Mouse (Mus musculus) stomach, postnatal 0 days (tissue): ENCODE measurements around the gene Pogk. TPM values are rescaled to one million over a fixed set of nuclear protein-coding genes. Genes with fewer than 3 reads are reported as not detected.

Experiments used
- ATAC-seq: fragments of 200-750 bp; cut with Nextera tagmentation; 2 replicates; pipeline ENCODE4 v1.8.0; 2017; ENCODE audit not compliant: low FRiP score, low TSS enrichment
- DNase-seq: peaks from one replicate; pipeline ENCODE4 v3.0.0-alpha.2; 2016; ENCODE audit warnings: low spot score
- H3K27ac ChIP-seq: fragments of 300-500 bp; sonication (generic); replicated peaks from 2 replicates; pipeline ENCODE4 v1.5.1; 2014; ENCODE audit warnings: mild to moderate bottlenecking, control low read depth
- H3K27me3 ChIP-seq: fragments of 300-500 bp; sonication (generic); 2 replicates; pipeline ENCODE4 v1.6.1; 2014; ENCODE audit warnings: low read length; ENCODE audit not compliant: control insufficient read depth, insufficient read depth
- H3K36me3 ChIP-seq: fragments of 300-500 bp; sonication (generic); 2 replicates; pipeline ENCODE4 v1.6.1; 2014; ENCODE audit warnings: low read length, mixed read lengths; ENCODE audit not compliant: control insufficient read depth, insufficient read depth
- H3K4me1 ChIP-seq: fragments of 300-500 bp; sonication (generic); replicated peaks from 2 replicates; pipeline ENCODE4 v1.6.1; 2014; ENCODE audit warnings: antibody characterized with exemption; ENCODE audit not compliant: control insufficient read depth, insufficient read depth
- H3K4me2 ChIP-seq: fragments of 300-500 bp; sonication (generic); replicated peaks from 2 replicates; pipeline ENCODE4 v1.6.1; 2014; ENCODE audit warnings: low read depth, mild to moderate bottlenecking, control low read depth, moderate library complexity
- H3K4me3 ChIP-seq: fragments of 300-500 bp; sonication (generic); 2 replicates; pipeline ENCODE4 v1.5.1; 2014; ENCODE audit warnings: low read depth, low read length, control low read depth
- H3K9ac ChIP-seq: fragments of 300-500 bp; sonication (generic); 2 replicates; pipeline ENCODE4 v1.6.1; 2014; ENCODE audit warnings: mild to moderate bottlenecking, low read length, control low read depth, mixed read lengths
- H3K9me3 ChIP-seq: fragments of 300-500 bp; sonication (generic); 2 replicates; pipeline ENCODE4 v1.6.1; 2016; ENCODE audit warnings: low read length; ENCODE audit not compliant: control insufficient read depth
- CTCF ChIP-seq: IDR thresholded peaks from 2 replicates; pipeline ENCODE4 v1.5.1; 2016; ENCODE audit warnings: antibody characterized with exemption, low read depth, mild to moderate bottlenecking, moderate library complexity
- EP300 ChIP-seq: optimal IDR thresholded peaks from 2 replicates; pipeline ENCODE3; 2016; ENCODE audit warnings: antibody characterized with exemption
- WGBS: fragments of 180-500 bp; shearing (Covaris S2); extraction: QIAGEN DNeasy Blood & Tissue Kit; methylation state at CpG from one replicate; pipeline ENCODE4 v1.1.7; 2014; 5-methylcytosine and 5-hydroxymethylcytosine counted together
- polyA plus RNA-seq: library from polyadenylated mRNA; unstranded; fragments of >200 nt; fragmentation: Nextera tagmentation; extraction: Ambion mirVana; gene quantifications from 2 replicates; pipeline ENCODE4 v1.2.1, GENCODE M21; 2015

Pogk gene
- 4.0 and 4.1 TPM in 2 replicates for polyA plus RNA-seq

DNA sequence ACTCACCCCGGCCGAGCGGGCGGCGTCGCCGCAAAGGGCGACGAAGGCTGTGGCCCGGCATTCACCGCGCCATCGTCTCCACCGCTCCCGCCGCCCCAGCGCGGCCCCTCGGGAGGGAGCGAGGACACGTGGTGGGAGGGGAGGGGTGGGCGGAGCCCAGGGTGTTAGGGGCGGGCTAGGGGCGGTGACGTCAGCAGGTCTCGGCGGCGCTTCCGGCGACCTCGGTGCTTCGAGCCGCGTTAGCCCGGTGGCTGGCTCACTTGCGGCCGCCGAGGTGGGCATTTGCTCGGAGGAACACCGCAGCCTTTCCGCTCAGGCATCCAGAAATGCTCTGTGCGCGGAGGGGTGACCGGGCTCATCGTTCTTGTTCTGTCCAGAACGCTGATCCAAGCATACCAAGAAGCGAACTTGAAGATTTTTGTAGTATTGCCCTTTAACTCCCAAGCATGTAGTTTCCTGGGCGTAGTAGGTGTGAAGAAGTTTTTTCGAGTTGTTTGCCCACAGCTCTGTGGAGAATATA, at the start of gene Pogk:
TSS of gene Pogk (minus strand) at position 163 of the 520 bp plus-strand sequence.
- TF ChIP-seq EP300: no peak
- TF ChIP-seq CTCF: no peak
- Histone ChIP-seq H3K36me3 (peaks cover 5% of the 10 kb centered on the region; the same call in 1 of the 2 replicates), H3K4me2 (peak within 1 kb of the TSS; percentile 91), H3K4me1 (peaks cover 3% of the 10 kb centered on the region; the same call in 1 of the 2 replicates), H3K27ac (peak within 1 kb of the TSS; percentile 87), H3K27me3 (no peaks in the 10 kb centered on the region), H3K4me3 (peak within 1 kb of the TSS; percentile 71), H3K9me3 (no peaks in the 10 kb centered on the region), H3K9ac (peak within 1 kb of the TSS; percentile 81)
- 2% methylated on average over 33 of the region's 49 CpGs for WGBS
- DNase-seq (peak; percentile 90), ATAC-seq (peak; percentile 94)

DNA sequence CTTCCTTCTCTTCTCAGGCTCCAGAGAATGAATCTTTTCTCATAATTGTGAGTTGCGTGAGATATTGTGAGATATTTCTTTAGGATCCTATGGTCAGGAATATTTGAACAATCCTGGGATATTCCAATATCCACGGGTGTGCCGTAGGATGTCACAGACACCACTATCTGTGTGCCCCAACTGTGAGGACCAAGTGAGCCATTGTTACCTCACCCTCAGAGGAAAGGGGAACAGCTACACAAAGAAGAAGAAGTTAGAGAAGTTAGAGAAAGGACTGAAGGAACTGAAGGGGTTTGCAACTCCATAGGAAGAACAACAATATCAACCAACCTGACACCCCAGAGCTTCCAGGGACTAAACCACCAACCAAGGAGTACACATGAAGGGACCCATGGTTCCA, 32.3 kb upstream of the Pogk start:
- H3K4me3 ChIP-seq: no peak overlapping the region
- no peak overlapping the region for H3K4me2 ChIP-seq
- H3K4me1 ChIP-seq: no peaks in the 10 kb centered on the region
- WGBS: 92% methylated on average over 3 of the region's 3 CpGs
- TF ChIP-seq CTCF (no peak), EP300 (no peak)
- no peak overlapping the region for H3K27ac ChIP-seq
- no peaks in the 10 kb centered on the region for H3K27me3 ChIP-seq
- H3K36me3 ChIP-seq: no peaks in the 10 kb centered on the region
- DNase-seq (no peak), ATAC-seq (no peak)
- H3K9ac ChIP-seq: no peak overlapping the region
- no peaks in the 10 kb centered on the region for H3K9me3 ChIP-seq

DNA sequence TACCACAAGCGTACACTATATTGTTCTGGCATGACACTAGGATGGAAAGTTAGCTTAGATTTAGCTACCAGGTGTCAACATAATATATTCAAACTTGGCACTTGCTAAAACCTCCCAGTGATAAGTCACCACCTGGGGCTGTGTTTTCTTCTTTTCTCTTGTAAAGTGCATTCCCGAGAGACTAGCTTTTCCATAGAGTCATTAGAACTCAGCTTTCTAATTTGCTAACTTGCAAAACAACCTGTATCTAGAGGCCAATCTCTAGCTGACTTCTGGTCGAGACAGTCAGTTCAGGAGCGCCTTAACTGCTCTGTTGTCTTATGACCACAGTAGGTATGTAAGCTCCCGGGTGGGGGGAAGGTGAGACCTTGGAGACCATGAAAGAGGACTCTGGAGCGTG, 29.8 kb upstream of the Pogk start:
- H3K4me1 ChIP-seq: no peaks in the 10 kb centered on the region
- no peak for DNase-seq
- H3K36me3 ChIP-seq: no peaks in the 10 kb centered on the region
- no peak overlapping the region for H3K9ac ChIP-seq
- no peaks in the 10 kb centered on the region for H3K27me3 ChIP-seq
- TF ChIP-seq CTCF: no peak
- no peak for TF ChIP-seq EP300
- no peaks in the 10 kb centered on the region for H3K9me3 ChIP-seq
- H3K4me2 ChIP-seq: no peak overlapping the region
- ATAC-seq: no peak
- no peak overlapping the region for H3K27ac ChIP-seq
- WGBS: 54% methylated on average over 6 of the region's 6 CpGs
- no peak overlapping the region for H3K4me3 ChIP-seq

DNA sequence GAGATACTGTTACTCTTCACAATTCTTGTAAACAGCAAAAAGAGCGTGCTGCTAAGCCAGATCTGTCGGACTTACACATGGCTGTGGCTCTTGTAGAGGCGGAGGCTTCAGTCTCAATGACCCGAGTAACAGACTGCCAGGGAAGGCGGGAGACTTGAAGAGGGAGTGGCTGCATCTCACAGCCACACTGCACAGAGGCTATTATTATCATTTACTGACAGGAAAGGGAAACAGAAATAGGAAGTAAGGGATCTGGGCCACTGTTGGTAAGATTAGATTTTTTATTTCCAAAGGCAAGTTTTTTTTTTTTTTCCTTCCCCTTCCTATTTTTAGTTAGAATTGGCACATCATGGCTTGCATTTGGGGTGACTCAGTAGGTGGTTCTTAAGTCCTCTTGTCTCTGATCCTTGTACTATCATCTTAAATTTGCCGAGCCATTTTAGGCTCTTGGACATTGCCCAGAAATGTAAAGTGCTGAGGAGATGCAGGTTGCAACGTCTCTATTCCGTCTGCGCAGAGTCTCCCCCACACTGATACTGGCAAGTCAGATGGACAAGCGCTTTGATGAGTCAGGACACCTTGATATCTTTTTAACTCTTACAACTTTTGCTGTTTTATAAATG, 20.3 kb upstream of the Pogk start:
- Histone ChIP-seq H3K4me2 (no peak overlapping the region), H3K4me3 (no peak overlapping the region), H3K36me3 (no peaks in the 10 kb centered on the region), H3K27me3 (no peaks in the 10 kb centered on the region), H3K4me1 (no peaks in the 10 kb centered on the region), H3K27ac (no peak overlapping the region), H3K9me3 (no peaks in the 10 kb centered on the region), H3K9ac (no peak overlapping the region)
- DNase-seq (no peak), ATAC-seq (no peak)
- TF ChIP-seq EP300: no peak
- TF ChIP-seq CTCF: no peak
- WGBS: 38% methylated on average over 10 of the region's 10 CpGs

DNA sequence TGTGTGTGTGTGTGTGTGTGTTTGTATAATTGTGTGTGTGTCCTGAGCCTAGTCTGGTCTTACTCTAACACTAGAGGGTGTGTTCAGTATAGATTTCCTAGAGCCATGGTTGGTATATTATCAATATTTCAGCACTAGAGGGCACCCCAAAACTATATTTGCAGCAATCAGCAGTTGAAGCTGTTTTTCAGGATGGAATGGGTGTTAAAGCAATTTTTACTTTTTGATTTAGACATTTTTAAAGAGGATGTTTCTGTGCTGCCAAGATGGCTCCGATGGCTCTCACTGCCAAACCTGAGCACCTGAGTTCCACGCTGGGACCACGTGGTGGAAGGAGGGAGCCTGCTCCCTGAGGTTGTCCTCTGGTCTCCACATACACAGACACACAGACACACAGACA, 19.4 kb upstream of the Pogk start:
- no peak overlapping the region for H3K4me3 ChIP-seq
- no peak overlapping the region for H3K27ac ChIP-seq
- no peaks in the 10 kb centered on the region for H3K9me3 ChIP-seq
- no peak for ATAC-seq
- H3K36me3 ChIP-seq: no peaks in the 10 kb centered on the region
- no peak for DNase-seq
- peak; percentile 70 for TF ChIP-seq CTCF
- TF ChIP-seq EP300: no peak
- no peaks in the 10 kb centered on the region for H3K4me1 ChIP-seq
- H3K9ac ChIP-seq: no peak overlapping the region
- no peak overlapping the region for H3K4me2 ChIP-seq
- H3K27me3 ChIP-seq: no peaks in the 10 kb centered on the region
- WGBS: 51% methylated on average over 3 of the region's 3 CpGs

DNA sequence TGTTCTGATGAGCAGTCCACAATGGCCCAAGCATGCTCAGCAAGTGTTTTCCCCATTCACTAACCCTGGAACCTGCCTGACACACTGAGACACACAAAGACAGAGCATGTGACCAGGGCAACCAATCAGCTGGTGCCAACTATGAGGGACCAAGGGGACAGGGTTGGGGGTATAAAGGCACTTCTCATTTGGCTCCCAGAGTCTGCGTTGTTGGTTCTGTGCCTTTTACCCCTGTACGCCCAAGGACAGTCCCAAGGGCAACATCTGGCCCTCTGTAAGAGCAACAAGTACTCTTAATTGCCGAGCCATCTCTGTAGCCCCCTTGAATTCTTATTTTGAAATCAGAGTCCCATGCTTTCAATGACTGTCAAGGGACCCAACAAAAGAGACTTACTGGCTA, 2.6 kb upstream of the Pogk start:
- Histone ChIP-seq H3K27me3 (no peaks in the 10 kb centered on the region), H3K9me3 (no peaks in the 10 kb centered on the region), H3K36me3 (peaks cover 1% of the 10 kb centered on the region; the same call in 1 of the 2 replicates), H3K27ac (no peak overlapping the region), H3K4me3 (no peak overlapping the region), H3K4me2 (no peak overlapping the region), H3K9ac (no peak overlapping the region), H3K4me1 (peaks cover 3% of the 10 kb centered on the region; the same call in 1 of the 2 replicates)
- TF ChIP-seq EP300: no peak
- TF ChIP-seq CTCF: no peak
- WGBS: 92% methylated on average over 3 of the region's 3 CpGs
- no peak for DNase-seq
- ATAC-seq: no peak
